Mouse (Mus musculus) testis, postnatal 14 days (tissue): ENCODE measurements around the gene Cep112.
"Not testable (repeated sequence)": the region's sequence is repeated elsewhere in the genome, so short reads cannot be mapped to it uniquely, and the experiment has no call there.

Experiments used
- DNase-seq: peaks from one replicate; pipeline ENCODE4 v3.0.0; 2021; ENCODE audit warnings: low spot score

The Cep112 gene

GRCm38 (mm10) chr11:108804030-108804429 lies 379.0 kb downstream of the Cep112 start:
- no peak for DNase-seq

- no peak for DNase-seq
These were observed 381.0 kb downstream of the Cep112 start for GRCm38 (mm10) chr11:108805947-108806346.

DNA sequence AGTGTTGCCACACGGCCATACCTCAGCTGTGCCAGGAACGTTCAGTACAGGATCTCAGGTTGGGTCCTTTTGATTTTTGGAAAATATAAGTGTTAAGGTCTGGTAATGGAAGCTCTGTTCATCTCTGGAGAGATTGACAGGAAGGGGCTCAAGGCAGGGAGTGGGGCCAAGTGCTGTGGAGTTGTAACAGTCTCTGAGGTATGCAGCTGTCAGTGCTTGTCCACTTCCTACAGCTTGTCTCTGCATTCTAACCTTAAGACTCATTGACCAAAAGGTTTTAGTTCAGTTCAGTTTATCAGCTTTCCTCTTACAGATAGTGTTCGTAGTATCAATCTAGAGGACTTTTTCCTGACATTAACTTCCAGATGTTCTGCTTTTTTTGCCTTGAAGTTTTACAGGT lies 384.6 kb downstream of the Cep112 start:
- DNase-seq: no peak

DNA sequence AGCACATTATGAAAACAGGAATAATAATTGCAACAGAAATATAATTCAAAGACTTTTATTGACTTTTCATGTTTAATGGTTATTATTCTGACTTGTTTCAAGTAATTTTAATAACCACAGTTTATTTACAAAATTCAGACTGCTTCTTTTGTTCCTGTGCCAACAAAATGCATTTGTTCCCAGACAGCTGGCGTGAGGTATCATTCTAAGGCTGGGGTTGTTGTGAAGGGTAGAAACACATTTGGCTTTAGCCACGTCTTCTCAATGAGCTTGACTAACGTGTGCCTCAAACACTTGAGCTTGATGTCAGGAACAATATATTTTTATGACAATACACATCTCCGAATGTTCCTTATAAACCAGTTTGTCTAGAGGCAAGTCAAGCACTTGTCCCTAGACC lies 396.8 kb downstream of the Cep112 start:
- DNase-seq: no peak

DNA sequence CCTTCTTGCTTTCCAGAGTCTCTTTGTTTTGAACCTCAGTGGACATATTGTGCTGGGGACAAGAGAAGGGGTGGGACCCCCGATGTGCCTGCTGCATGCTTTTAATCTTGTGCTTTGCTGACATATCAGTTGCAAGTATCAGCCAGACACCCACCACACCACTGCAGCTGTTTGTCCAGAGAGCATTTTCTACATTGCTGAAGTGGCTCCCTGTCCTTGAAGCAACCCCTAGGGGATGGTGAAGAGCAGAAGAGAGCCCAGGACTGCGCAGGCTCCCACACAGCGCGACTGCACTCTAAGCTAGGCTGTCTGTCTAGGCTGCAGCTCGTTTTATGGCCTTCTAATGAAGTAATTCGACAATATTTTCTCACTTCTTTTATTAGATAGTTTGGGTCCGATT lies 397.3 kb downstream of the Cep112 start:
- DNase-seq: no peak

GRCm38 (mm10) chr11:108827321-108827720 lies 402.3 kb downstream of the Cep112 start:
- no peak for DNase-seq

GRCm38 (mm10) chr11:108828374-108829025 lies 403.5 kb downstream of the Cep112 start:
- DNase-seq: no peak

DNA sequence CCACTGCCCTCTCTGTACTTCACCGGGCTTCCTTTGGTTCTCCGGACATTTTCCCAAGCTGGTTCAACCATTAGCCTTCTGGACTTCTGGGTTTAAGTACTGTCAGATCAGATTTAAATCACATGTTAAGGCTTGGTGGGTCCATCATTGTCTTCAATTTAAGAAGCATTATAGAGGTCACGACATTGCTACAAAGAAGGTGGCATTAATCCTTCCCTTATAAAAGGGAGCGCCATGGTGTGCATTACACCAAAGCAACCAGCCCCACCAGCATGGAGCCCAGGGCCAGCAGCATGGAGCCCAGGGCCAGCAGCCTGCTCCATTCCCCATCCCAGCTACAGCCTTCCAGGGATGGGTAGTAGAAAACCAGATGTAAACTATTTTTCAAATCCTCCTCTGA lies 411.7 kb downstream of the Cep112 start:
- no peak for DNase-seq

DNA sequence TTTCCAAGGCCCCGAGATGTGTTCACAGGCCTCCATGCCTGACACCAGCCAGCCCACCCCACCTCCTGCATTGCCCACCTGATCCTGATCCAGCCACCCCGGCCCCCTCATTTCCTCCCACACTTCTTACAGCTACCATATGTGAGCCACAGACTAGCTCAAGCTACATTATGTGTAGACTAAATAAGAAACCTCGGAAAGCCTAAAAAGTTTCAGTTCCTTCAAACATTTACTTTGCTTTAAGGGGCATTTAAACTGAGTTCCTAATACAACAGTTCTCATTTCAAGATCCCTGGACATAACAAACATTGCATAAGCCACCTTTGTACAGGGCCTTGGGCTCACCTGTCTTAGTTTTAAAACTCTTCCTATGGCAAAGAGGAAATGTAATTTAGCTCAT lies 415.2 kb downstream of the Cep112 start:
- no peak for DNase-seq

DNA sequence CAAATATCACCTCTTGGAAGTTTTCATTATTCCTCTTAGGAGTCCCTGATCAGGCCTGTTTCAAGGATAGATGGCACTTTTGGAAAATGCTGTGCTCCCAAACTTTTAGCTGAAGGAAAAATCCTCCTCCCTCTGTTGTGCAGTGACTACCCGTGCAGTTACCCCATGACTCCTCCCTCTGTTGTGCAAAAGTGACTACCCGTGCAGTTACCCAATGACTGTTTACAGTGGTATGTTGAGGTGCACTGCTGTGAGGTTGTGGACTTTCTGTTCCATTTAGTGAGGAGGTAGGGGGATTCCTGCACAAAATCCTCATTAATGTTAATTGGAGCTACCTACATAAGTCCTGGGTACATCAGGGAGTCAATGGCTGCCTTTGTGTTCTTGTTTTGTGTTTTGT lies 417.8 kb downstream of the Cep112 start:
- no peak for DNase-seq

DNA sequence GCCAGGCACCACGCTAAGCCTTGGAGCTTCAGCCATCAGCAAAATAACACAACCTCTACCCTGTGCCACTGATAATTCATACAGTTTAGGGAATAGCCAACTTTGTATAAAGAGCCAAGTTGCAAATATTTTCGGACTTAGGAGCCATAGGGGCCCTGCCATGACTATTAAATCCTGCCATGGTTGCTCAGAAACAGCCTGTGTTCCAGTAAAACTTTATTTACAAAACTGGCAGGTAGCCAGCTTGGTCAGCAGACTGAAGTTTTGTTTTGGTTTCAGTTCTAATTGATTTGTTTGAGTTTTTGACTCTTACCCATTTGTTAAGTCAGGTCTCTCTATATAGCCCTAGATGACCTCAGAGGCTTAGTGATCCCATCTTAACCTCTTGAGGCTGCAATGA lies 421.0 kb downstream of the Cep112 start:
- DNase-seq: no peak

DNA sequence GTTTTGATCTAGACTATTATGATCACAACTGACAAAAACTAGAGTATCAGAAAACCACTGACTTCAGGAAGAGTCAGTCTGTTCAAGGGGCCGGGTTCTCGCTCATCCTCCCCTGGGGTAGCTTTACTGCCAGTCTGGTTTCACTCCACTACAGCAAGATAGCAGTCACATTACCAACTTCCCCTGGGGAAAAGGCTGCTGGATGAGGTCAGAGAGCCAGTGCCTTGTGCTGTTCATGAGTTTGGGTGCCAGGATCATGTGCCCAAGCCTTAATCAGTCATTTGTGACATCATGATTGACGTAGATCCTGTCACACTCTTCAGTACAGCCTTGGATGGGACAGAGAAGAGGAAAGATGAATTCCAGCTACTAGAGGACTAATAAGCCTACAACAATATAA lies 421.5 kb downstream of the Cep112 start:
- no peak for DNase-seq

DNA sequence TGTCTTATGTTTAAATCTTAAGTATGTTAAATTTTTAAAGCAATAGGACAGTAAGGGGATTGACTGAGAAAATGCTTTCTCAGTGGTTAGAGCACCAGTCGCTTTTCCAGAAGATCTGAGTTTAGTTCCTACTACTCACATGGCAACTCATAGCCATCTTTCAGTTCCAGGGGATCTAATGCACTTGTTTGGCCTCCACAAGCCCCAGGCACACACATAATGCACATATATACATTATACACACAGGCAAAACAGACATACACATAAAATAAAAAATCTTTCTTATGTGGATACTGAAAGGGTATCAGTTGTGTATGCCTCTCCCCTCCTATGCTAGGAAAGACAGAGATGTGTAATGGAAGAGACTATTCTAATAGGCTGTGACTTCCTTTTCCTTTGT lies 426.8 kb downstream of the Cep112 start:
- no peak for DNase-seq

DNA sequence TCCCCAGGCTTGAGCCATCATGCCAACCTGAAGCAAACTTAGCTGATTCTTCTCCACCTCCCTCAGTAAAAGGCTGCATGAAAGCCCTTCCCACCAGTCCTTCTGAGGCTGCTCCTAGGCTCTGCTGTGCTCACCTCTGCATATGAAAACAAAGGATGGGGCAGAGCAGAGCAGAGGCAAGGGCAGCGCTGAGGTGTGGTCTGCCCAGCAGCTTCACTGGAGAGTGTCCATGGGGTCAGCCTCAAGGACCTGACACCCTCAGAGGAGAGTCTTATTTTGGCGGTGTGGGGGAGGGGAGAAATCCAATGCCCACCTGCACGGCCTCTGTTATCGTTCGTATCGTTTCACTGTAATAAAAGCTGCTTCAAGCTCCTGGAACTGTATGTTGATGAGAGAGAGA lies 432.3 kb downstream of the Cep112 start:
- DNase-seq: no peak

- no peak for DNase-seq
These were observed 432.8 kb downstream of the Cep112 start for GRCm38 (mm10) chr11:108857678-108858338.

GRCm38 (mm10) chr11:108858339-108858804 lies 433.4 kb downstream of the Cep112 start:
- DNase-seq: no peak

DNA sequence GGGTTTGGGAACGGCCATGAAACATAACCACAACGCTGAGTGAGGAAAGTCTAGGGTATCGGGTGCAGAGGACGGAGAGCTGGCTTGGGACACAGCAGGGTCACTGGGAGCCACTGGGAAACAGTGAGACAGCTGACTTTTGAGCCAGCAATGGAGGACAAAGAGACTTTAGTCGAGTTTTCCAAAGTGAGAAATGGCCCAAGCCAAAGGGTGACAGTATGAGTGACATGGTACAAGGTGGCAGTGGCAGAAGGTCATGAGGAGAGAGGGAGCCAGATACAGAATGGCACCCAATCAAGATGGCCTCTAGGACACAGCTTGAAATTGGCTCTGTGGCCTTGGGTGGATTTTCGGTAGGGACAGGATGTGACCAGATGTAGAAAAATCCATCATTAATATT lies 433.9 kb downstream of the Cep112 start:
- DNase-seq: no peak

DNA sequence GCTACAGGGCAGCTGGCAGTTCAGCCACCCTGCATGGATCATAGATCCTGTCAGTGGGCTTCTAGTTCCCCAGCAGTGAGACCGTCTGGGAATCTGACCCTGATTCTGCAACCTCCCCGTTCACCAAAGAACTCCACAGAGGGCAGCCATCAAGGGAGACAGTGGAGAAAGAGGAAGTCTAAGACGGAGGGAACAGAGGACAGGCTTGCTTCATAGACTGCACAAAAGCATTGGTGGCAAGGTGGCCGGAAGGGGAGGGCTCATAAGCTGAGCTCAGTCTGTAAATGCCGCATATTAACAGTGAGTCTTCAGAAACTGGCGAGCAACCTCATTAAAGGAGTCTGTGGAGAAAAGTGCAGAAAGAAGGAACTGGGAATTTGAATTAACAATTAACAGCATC lies 437.4 kb downstream of the Cep112 start:
- DNase-seq: no peak

GRCm38 (mm10) chr11:108865746-108866145 lies 440.8 kb downstream of the Cep112 start:
- no peak for DNase-seq

DNA sequence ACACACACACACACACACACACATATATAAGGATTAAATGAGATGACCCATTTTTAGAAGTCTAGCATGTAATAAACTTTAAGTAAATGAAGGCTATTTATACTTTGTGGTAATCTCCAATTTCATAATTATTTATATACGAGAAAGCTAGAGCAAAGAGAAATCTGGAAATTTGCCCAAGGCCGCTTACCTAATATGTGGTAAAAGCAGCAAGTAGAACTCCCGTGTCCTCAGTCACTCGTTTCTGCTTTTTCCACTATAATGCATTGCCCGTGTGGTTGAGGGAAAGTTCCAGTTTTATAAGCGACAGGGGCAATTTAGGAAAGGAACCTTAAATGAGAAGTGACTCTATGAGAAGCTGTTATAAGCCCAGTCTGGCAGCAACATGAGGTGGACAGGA lies 442.5 kb downstream of the Cep112 start:
- DNase-seq: no peak

- DNase-seq: not testable (repeated sequence)
These were observed 446.3 kb downstream of the Cep112 start for GRCm38 (mm10) chr11:108871284-108871683.

GRCm38 (mm10) chr11:108871748-108872147 lies 446.8 kb downstream of the Cep112 start:
- DNase-seq: no peak

GRCm38 (mm10) chr11:108876633-108877205 lies 451.7 kb downstream of the Cep112 start:
- no peak for DNase-seq

DNA sequence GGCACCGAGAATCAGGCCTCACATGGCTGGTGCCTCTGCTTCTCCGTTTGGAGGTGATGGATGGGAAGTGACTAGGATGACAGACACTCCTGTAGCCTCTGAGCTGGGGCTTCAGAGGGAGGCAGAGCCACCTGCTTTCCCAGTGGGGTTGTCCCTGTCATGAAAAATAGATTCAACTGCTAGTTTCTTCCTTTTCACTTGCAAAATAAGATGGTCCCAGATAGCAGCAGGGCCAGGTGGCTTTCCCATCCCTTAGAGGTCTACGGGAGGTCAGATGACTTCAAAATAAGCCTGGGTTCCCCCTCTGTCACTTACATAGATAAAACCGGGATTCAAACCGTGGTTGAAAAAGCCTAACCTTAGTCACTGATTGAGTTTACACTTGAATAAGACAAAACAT lies 452.5 kb downstream of the Cep112 start:
- DNase-seq: no peak
